Mouse (Mus musculus): ENCODE measurements around the gene Hoxc4.

Hoxc4 gene

GRCm38 (mm10) chr15:103084944-103085343, 66.2 kb downstream of the Hoxc4 start:
- DNase-seq (ENCODE audit: low read depth, low spot score): peak; percentile 24

GRCm38 (mm10) chr15:103085831-103086671, 67.3 kb downstream of the Hoxc4 start:
- DNase-seq (ENCODE audit: low read depth, low spot score): no peak

Measured in c-Kit-negative CD71-positive TER-119-positive erythroid progenitor cells, embryonic 14.5 days (primary cell).